Mouse (Mus musculus) myocyte (in vitro differentiated cells): Measurements from ENCODE around the gene Tpst2. TPM values are rescaled to one million over a fixed set of nuclear protein-coding genes. Genes with fewer than 3 reads are reported as not detected.

Experiments used
- H3K27me3 ChIP-seq: one replicate; pipeline ENCODE4 v1.6.1; 2011; ENCODE audit not compliant: control insufficient read depth, insufficient read depth, insufficient read length
- H3K36me3 ChIP-seq: one replicate; pipeline ENCODE4 v1.6.1; 2011; ENCODE audit not compliant: control insufficient read depth, insufficient read depth
- H3K4me2 ChIP-seq: one replicate; pipeline ENCODE4 v1.6.1; 2011; ENCODE audit warnings: low read depth, control low read depth
- H3K4me3 ChIP-seq: one replicate; pipeline ENCODE4 v1.5.1; 2011; ENCODE audit warnings: mild to moderate bottlenecking, control low read depth, moderate library complexity
- H3K79me2 ChIP-seq: one replicate; pipeline ENCODE4 v1.6.1; 2011; ENCODE audit not compliant: control insufficient read depth, insufficient read depth
- H3ac ChIP-seq: one replicate; pipeline ENCODE4 v1.6.1; 2011; ENCODE audit not compliant: control insufficient read depth, insufficient read length
- CEBPB ChIP-seq: IDR thresholded peaks from 2 replicates; pipeline ENCODE4 v1.6.1; 2011; ENCODE audit warnings: mild to moderate bottlenecking, moderate library complexity; ENCODE audit not compliant: poor library complexity, insufficient read depth, severe bottlenecking
- E2F4 ChIP-seq: IDR thresholded peaks from one replicate; pipeline ENCODE4 v1.6.1; 2011; ENCODE audit warnings: mild to moderate bottlenecking, control low read depth, moderate library complexity; ENCODE audit not compliant: insufficient read depth
- MAX ChIP-seq: IDR thresholded peaks from one replicate; pipeline ENCODE4 v1.6.1; 2011; ENCODE audit warnings: low read depth, mild to moderate bottlenecking, control low read depth
- MYOD1 ChIP-seq, 3 experiments: IDR thresholded peaks; one replicate each; pipeline ENCODE4 v1.6.1; 2011; ENCODE audit warnings: control low read depth in 2 of 3, low read depth in 2 of 3, mild to moderate bottlenecking in 2 of 3, moderate library complexity in 1 of 3; ENCODE audit not compliant: insufficient read length in 2 of 3, control insufficient read depth in 1 of 3
- MYOG ChIP-seq, 3 experiments: IDR thresholded peaks; one replicate each; pipeline ENCODE4 v1.6.1; 2011; ENCODE audit warnings: control low read depth in 2 of 3, low read depth in 2 of 3, mild to moderate bottlenecking in 2 of 3; ENCODE audit not compliant: insufficient read length in 2 of 3, control insufficient read depth in 1 of 3, insufficient read depth in 1 of 3
- POLR2A ChIP-seq: IDR thresholded peaks from one replicate; pipeline ENCODE4 v1.6.1; 2011; ENCODE audit warnings: low read depth, mild to moderate bottlenecking, control low read depth, moderate library complexity; ENCODE audit not compliant: insufficient read length
- POLR2AphosphoS2 ChIP-seq: IDR thresholded peaks from one replicate; pipeline ENCODE4 v1.6.1; 2011; ENCODE audit warnings: low read depth, control low read depth; ENCODE audit not compliant: insufficient read length
- REST ChIP-seq: IDR thresholded peaks from one replicate; pipeline ENCODE4 v1.6.1; 2011; ENCODE audit warnings: mild to moderate bottlenecking, control low read depth, moderate library complexity; ENCODE audit not compliant: insufficient read depth, insufficient read length
- SRF ChIP-seq: IDR thresholded peaks from one replicate; pipeline ENCODE4 v1.6.1; 2011; ENCODE audit warnings: low read depth; ENCODE audit not compliant: control insufficient read depth, insufficient read length
- TCF12 ChIP-seq: IDR thresholded peaks from one replicate; pipeline ENCODE4 v1.6.1; 2011; ENCODE audit warnings: mild to moderate bottlenecking, control low read depth; ENCODE audit not compliant: poor library complexity, insufficient read depth, severe bottlenecking
- TCF3 ChIP-seq: IDR thresholded peaks from one replicate; pipeline ENCODE4 v1.6.1; 2011; ENCODE audit warnings: low read depth, control low read depth; ENCODE audit not compliant: insufficient read length
- USF1 ChIP-seq: IDR thresholded peaks from one replicate; pipeline ENCODE4 v1.6.1; 2011; ENCODE audit warnings: low read depth, mild to moderate bottlenecking, control low read depth, moderate library complexity
- polyA plus RNA-seq: library from polyadenylated mRNA; unstranded; fragments of >200 nt; fragmentation: generic; extraction: Trizol; gene quantifications from one replicate; pipeline ENCODE4 v1.2.1, GENCODE M21; 2012; ENCODE audit warnings: missing spikeins

Tpst2 gene
- polyA plus RNA-seq, 1 experiment, result 94.7 TPM

DNA sequence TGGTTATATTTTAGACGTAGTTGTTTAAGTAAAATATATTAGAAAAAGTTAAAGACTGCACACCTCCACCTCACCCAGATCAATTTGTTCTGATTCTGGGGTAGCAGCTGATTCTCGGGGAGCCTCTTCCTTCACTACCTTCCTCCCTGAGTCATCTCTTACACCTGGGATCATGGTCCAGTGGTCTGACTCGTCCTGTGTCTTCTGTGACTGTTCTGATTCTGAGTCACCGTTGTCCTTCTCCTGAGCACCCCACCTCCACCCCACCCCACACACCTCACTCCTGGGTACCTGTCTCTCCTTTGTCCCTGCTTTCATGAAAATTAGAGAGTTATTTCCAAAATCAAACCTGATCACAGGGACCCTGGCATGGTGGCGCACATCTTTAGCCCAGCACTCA lies 11.4 kb upstream of the Tpst2 start:
- H3K4me2 ChIP-seq, result no peak overlapping the region
- H3K36me3 ChIP-seq, result no peaks in the 10 kb centered on the region

GRCm38 (mm10) chr5:112265515-112265914 lies 11.0 kb upstream of the Tpst2 start:
- Histone ChIP-seq H3K4me2 (no peak overlapping the region), H3K36me3 (no peaks in the 10 kb centered on the region), H3K4me3 (no peak overlapping the region), H3ac (no peak overlapping the region), H3K79me2 (no peaks in the 10 kb centered on the region), H3K27me3 (no peaks in the 10 kb centered on the region)
- TF ChIP-seq MYOD1 (IDR thresholded peaks at IDR 0.05; ENCODE audit: control insufficient read depth in 1 of 3, insufficient read length in 2 of 3, low read depth in 2 of 3), result no peak
- no peak for TF ChIP-seq MAX
- no peak for TF ChIP-seq POLR2AphosphoS2
- no peak for TF ChIP-seq POLR2A
- TF ChIP-seq SRF, result no peak
- no peak for TF ChIP-seq E2F4
- TF ChIP-seq TCF12, result no peak
- no peak for TF ChIP-seq MYOG (IDR thresholded peaks at IDR 0.05; ENCODE audit: control insufficient read depth in 1 of 3, insufficient read depth in 1 of 3, insufficient read length in 2 of 3, low read depth in 2 of 3)
- no peak for TF ChIP-seq TCF3
- TF ChIP-seq REST, result no peak
- TF ChIP-seq CEBPB, result no peak
- TF ChIP-seq USF1, result no peak

More for the DNA sequence above, 11.4 kb upstream of the Tpst2 start:
- no peak for TF ChIP-seq E2F4
- Histone ChIP-seq H3ac (no peak overlapping the region), H3K79me2 (no peaks in the 10 kb centered on the region), H3K27me3 (no peaks in the 10 kb centered on the region), H3K4me3 (no peak overlapping the region)

DNA sequence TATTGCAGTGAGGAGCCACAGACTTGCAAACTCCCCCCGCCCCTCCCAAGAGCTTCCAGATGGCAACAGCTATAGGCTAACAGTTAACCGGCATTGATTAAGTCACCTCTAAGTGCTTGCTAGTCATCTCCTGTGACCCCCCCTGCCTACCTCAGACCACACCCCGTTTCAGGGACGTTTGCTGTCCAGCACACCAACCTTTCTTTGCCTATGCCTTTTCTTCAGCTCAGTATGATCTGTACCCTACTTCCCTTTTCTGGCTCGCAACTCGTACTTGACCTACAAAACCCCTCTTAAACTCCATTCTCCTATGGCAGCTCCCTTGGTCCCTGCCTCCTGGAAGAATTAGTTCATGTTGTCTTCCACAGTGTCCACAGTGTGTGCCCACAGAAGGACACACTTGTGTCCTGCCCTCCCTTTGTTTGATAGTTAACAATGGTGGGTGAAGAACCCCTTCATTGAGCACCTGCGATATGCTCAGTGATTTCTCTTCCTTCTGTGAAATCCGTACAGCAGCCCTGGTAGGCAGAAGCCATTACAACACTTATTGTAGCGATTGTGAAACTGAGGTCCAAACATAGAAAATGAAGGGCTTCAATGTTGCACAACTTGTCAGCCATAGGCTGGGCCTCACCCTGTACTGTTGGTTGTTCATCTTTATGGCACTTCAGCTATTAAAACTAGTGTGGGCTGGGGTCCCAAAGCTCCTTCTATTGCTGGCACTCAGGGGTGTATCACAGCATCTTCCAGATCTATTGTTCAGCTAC lies 10.3 kb upstream of the Tpst2 start:
- Histone ChIP-seq H3K27me3 (no peaks in the 10 kb centered on the region), H3K79me2 (no peaks in the 10 kb centered on the region), H3K4me3 (no peak overlapping the region), H3K4me2 (no peak overlapping the region), H3ac (no peak overlapping the region), H3K36me3 (no peaks in the 10 kb centered on the region)
- TF ChIP-seq TCF12, result no peak
- TF ChIP-seq E2F4, result no peak
- no peak for TF ChIP-seq TCF3
- TF ChIP-seq REST, result no peak
- no peak for TF ChIP-seq USF1
- TF ChIP-seq MYOG (IDR thresholded peaks at IDR 0.05; ENCODE audit: control insufficient read depth in 1 of 3, insufficient read depth in 1 of 3, insufficient read length in 2 of 3, low read depth in 2 of 3), result no peak
- TF ChIP-seq CEBPB, result no peak
- no peak for TF ChIP-seq POLR2AphosphoS2
- TF ChIP-seq SRF, result no peak
- TF ChIP-seq MYOD1 (IDR thresholded peaks at IDR 0.05; ENCODE audit: control insufficient read depth in 1 of 3, insufficient read length in 2 of 3, low read depth in 2 of 3), result no peak
- TF ChIP-seq POLR2A, result no peak
- no peak for TF ChIP-seq MAX

GRCm38 (mm10) chr5:112270764-112271541 lies 5.5 kb upstream of the Tpst2 start:
- Histone ChIP-seq H3K36me3 (no peaks in the 10 kb centered on the region), H3K27me3 (no peaks in the 10 kb centered on the region)
- peak; percentile 69 to 99 (median 99) for TF ChIP-seq MYOG (IDR thresholded peaks at IDR 0.05; ENCODE audit: control insufficient read depth in 1 of 3, insufficient read depth in 1 of 3, insufficient read length in 2 of 3, low read depth in 2 of 3)
- TF ChIP-seq REST, result no peak
- TF ChIP-seq MYOD1 (IDR thresholded peaks at IDR 0.05; ENCODE audit: control insufficient read depth in 1 of 3, insufficient read length in 2 of 3, low read depth in 2 of 3), result peak; percentile 38 to 98 (median 98)
- TF ChIP-seq TCF12, result peak; percentile 87
- TF ChIP-seq TCF3, result peak; percentile 91
- no peak for TF ChIP-seq USF1

DNA sequence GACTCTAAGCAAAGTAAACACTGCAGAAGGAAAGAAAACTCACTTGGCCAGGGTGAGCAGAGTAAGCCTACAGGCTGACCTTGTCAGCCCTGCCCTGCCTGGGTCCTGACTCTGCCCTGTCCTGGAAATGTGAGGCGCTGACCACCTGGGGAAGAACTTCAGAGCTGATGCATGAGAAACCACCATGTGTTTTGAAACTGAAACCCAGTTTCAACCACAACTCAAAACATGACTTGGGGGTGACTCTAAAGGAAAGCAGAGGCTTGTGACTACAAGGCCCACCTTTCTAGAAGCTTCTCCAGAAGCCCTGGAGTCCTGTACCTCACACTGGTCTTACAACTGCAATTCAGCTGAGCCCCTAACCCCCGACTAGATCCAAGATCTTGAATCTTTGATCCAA lies 3.6 kb upstream of the Tpst2 start:
- Histone ChIP-seq H3K36me3 (no peaks in the 10 kb centered on the region), H3K79me2 (peaks cover 12% of the 10 kb centered on the region), H3ac (no peak overlapping the region), H3K4me3 (no peak overlapping the region), H3K4me2 (peak overlapping the region; percentile 82), H3K27me3 (no peaks in the 10 kb centered on the region)
- TF ChIP-seq TCF12 (no peak), POLR2A (no peak), POLR2AphosphoS2 (no peak), CEBPB (no peak), MYOG (IDR thresholded peaks at IDR 0.05; ENCODE audit: control insufficient read depth in 1 of 3, insufficient read depth in 1 of 3, insufficient read length in 2 of 3, low read depth in 2 of 3) (no peak), REST (no peak), E2F4 (no peak), SRF (no peak), USF1 (no peak), MAX (no peak), MYOD1 (IDR thresholded peaks at IDR 0.05; ENCODE audit: control insufficient read depth in 1 of 3, insufficient read length in 2 of 3, low read depth in 2 of 3) (no peak), TCF3 (no peak)

More at GRCm38 (mm10) chr5:112270764-112271541, 5.5 kb upstream of the Tpst2 start:
- no peak overlapping the region for H3ac ChIP-seq
- H3K79me2 ChIP-seq, result no peaks in the 10 kb centered on the region
- peak overlapping the region; percentile 82 for H3K4me2 ChIP-seq
- H3K4me3 ChIP-seq, result peak overlapping the region; percentile 10
